Mouse (Mus musculus) olfactory bulb, adult 2 months (tissue): ENCODE measurements around the gene Mylk4.

Experiments
- CTCF ChIP-seq: fragments of 200-500 bp; IDR thresholded peaks from 2 replicates; pipeline ENCODE4 v1.5.1; 2012; ENCODE audit warnings: low read depth, mild to moderate bottlenecking, low read length, moderate library complexity; ENCODE audit not compliant: insufficient read depth
- POLR2A ChIP-seq: fragments of 200-500 bp; IDR thresholded peaks from 2 replicates; pipeline ENCODE4 v1.6.1; 2012; ENCODE audit warnings: mild to moderate bottlenecking, low read depth, low read length, moderate library complexity; ENCODE audit not compliant: insufficient read depth

GRCm38 (mm10) chr13:32705315-32705714 lies 78.4 kb downstream of the Mylk4 start:
- TF ChIP-seq POLR2A (no peak), CTCF (no peak)
